Mouse (Mus musculus) mature B cell (primary cell): ENCODE data around the gene Epha10.

Source experiments
- in situ Hi-C: fragments of 300-500 bp; cut with MboI; formaldehyde crosslinking; loops from 2 replicates; pipeline ENCODE4 v1.14.3; 2019

Epha10 gene

GRCm38 (mm10) chr4:124964912-124965599 lies 84.4 kb downstream of the Epha10 start:
- in situ Hi-C loops: no loop called here
